Mouse (Mus musculus) stomach, embryonic 16.5 days (tissue): ENCODE measurements around the gene Ess2. TPM values are rescaled to one million over a fixed set of nuclear protein-coding genes. Genes with fewer than 3 reads are reported as not detected.

Experiments used
- polyA plus RNA-seq: library from polyadenylated mRNA; unstranded; fragments of >200 nt; fragmentation: Nextera tagmentation; extraction: Ambion mirVana; gene quantifications from 2 replicates; pipeline ENCODE4 v1.2.1, GENCODE M21; 2015

Gene Ess2
- polyA plus RNA-seq, 1 experiment from 2014 or later, result 31.3 TPM

Other genes with a start within 250 kb of the Ess2 start
- 39.2 and 42.5 TPM in 2 replicates for gene Med15, start 178.5 kb downstream of the Ess2 start, polyA plus RNA-seq
- gene Klhl22, start 151.7 kb downstream of the Ess2 start, polyA plus RNA-seq, result 56.7 and 57.7 TPM in 2 replicates
- 4.8 and 7.3 TPM in 2 replicates for gene Scarf2, start 114.1 kb downstream of the Ess2 start, polyA plus RNA-seq
- not detected in 2 replicates for gene B830017H08Rik, start 78.2 kb downstream of the Ess2 start, polyA plus RNA-seq
- gene Car15, start 73.0 kb downstream of the Ess2 start, polyA plus RNA-seq, result 2.4 and 3.7 TPM in 2 replicates
- 0.32 and 0.46 TPM in 2 replicates for gene Gm20518, start 19.7 kb downstream of the Ess2 start, polyA plus RNA-seq
- 0.04 TPM in 1 of 2 replicates, not detected in the other for gene Tssk1, start 17.1 kb downstream of the Ess2 start, polyA plus RNA-seq
- gene Dgcr2, start 12.8 kb downstream of the Ess2 start, polyA plus RNA-seq, result 80.6 and 88.8 TPM in 2 replicates
- gene Tssk2, start 12.7 kb downstream of the Ess2 start, polyA plus RNA-seq, result not detected in 2 replicates
- not detected in 2 replicates for gene Gsc2, start 3.7 kb upstream of the Ess2 start, polyA plus RNA-seq
- gene Slc25a1, start 16.9 kb upstream of the Ess2 start, polyA plus RNA-seq, result 117 and 125 TPM in 2 replicates
- not detected in 2 replicates for gene Vpreb2, start 69.1 kb upstream of the Ess2 start, polyA plus RNA-seq
- 67.7 and 69.2 TPM in 2 replicates for gene Dgcr6, start 141.5 kb upstream of the Ess2 start, polyA plus RNA-seq
- 15.3 and 17.8 TPM in 2 replicates for gene Prodh, start 178.9 kb upstream of the Ess2 start, polyA plus RNA-seq
- gene Rtn4r, start 216.3 kb upstream of the Ess2 start, polyA plus RNA-seq, result 0.84 and 1.0 TPM in 2 replicates